Mouse (Mus musculus) G1E (cell line): ENCODE measurements at regions not wholly inside any gene's neighbourhood (a gene's known extent, or its start where the extent isn't known, plus 50 kb on each side); places are given as distances from the start of the nearest gene placed in this dataset.

Experiments
- CTCF ChIP-seq: IDR thresholded peaks from 2 replicates; pipeline ENCODE4 v1.5.1; 2012; ENCODE audit warnings: low read depth, low read length, inconsistent platforms, mixed read lengths
- GATA1 ChIP-seq: IDR thresholded peaks from 2 replicates; pipeline ENCODE4 v1.6.1; 2012; ENCODE audit warnings: borderline replicate concordance, low read length, inconsistent platforms, mixed read lengths
- GATA2 ChIP-seq: IDR thresholded peaks from 2 replicates; pipeline ENCODE4 v1.6.1; 2012; ENCODE audit warnings: low read depth, low read length, inconsistent platforms, borderline replicate concordance

DNA sequence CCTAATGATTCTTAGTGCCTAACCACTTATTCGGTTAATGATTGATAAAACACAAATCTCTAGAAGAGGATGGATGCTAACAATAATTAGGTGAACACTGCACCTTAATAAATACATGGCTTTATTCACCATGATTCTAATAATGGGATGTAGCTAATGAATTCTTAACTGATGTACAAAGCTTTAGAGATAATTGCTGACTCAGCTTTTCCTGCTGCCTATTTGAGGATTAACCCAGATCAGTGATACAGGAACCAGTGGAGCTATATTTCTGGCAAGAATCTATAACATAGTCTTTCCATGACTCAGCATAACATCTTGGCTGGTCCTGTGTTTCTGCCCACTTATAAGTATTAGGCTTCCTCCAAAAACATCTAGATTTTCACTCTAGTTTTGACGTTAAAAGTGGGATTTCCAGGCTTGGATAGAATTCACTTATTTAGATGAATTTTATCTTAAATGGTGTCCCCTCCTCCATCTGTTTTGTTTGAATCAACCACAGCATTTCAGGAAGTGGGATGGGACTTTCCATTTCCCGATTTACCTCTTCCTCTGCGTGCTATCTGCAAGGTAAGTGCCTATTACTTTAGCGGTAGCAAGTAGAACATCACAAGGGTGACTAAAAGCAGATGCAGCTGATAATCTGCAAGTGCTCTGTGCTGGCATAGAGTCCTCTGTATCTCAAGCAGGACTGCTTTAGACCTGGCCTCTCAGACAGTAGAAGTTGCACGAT lies 460.2 kb downstream of the Kcnj2 start:
- TF ChIP-seq CTCF (no peak), GATA1 (no peak), GATA2 (no peak)
